Mouse (Mus musculus) kidney, adult 10 weeks (tissue): ENCODE results near the gene 4930402H24Rik. TPM values are rescaled to one million over a fixed set of nuclear protein-coding genes. Genes with fewer than 3 reads are reported as not detected.

Experiments used
- polyA plus RNA-seq: library from polyadenylated mRNA; stranded (reverse); fragments of 350-450 nt; fragmentation: Illumina TruSeq; extraction: RNeasy Lipid Tissue Mini Kit (QIAGEN cat#74804); gene quantifications from one replicate; pipeline ENCODE4 v1.2.3, GENCODE M21; 2014; ENCODE audit warnings: low read depth, low replicate concordance

Gene 4930402H24Rik
- 76.6 TPM for polyA plus RNA-seq

GRCm38 (mm10) chr2:130905751-130906583 lies at the start of gene 4930402H24Rik, which contains the start of gene Atrn:
4930402H24Rik (minus strand) TSS chr2:130906406.
Atrn (plus strand) TSS chr2:130906495.

GRCm38 (mm10) chr2:130697153-130697810 lies 208.9 kb downstream of the 4930402H24Rik start, which contains the start of gene Slc4a11:
Slc4a11 (minus strand) TSS chr2:130697519.

GRCm38 (mm10) chr2:130667559-130667958 lies 238.6 kb downstream of the 4930402H24Rik start, which contains the start of gene Itpa:
Itpa (plus strand) TSS chr2:130667610.

GRCm38 (mm10) chr2:130664102-130664701 lies 242.0 kb downstream of the 4930402H24Rik start, which contains the start of gene Ddrgk1:
Ddrgk1 (minus strand) TSS chr2:130664659.

Other genes starting within 250 kb of the 4930402H24Rik start
- gene Ddrgk1, start 241.7 kb downstream of the 4930402H24Rik start, polyA plus RNA-seq: 15.0 TPM
- gene Itpa, start 238.8 kb downstream of the 4930402H24Rik start, polyA plus RNA-seq: 37.6 TPM
- 2.8 TPM for gene Slc4a11, start 208.9 kb downstream of the 4930402H24Rik start, polyA plus RNA-seq
- gene Atrn, start 89 bp upstream of the 4930402H24Rik start, polyA plus RNA-seq: 30.2 TPM
- 0.24 TPM for gene Gfra4, start 136.7 kb upstream of the 4930402H24Rik start, polyA plus RNA-seq
- gene Adam33, start 157.4 kb upstream of the 4930402H24Rik start, polyA plus RNA-seq: not detected
- not detected for gene Siglec1, start 180.4 kb upstream of the 4930402H24Rik start, polyA plus RNA-seq
- 0.69 TPM for gene Hspa12b, start 220.9 kb upstream of the 4930402H24Rik start, polyA plus RNA-seq
- not detected for gene Gm11037, start 227.1 kb upstream of the 4930402H24Rik start, polyA plus RNA-seq